Mouse (Mus musculus) right cerebral cortex, postnatal 10 days (tissue): ENCODE results near the gene Nudt3.

Source experiments
- DNase-seq, 2 experiments: peaks; one replicate each; pipeline ENCODE4 v3.0.0; 2021; ENCODE audit warnings: low spot score in 2 of 2

Gene Nudt3

DNA sequence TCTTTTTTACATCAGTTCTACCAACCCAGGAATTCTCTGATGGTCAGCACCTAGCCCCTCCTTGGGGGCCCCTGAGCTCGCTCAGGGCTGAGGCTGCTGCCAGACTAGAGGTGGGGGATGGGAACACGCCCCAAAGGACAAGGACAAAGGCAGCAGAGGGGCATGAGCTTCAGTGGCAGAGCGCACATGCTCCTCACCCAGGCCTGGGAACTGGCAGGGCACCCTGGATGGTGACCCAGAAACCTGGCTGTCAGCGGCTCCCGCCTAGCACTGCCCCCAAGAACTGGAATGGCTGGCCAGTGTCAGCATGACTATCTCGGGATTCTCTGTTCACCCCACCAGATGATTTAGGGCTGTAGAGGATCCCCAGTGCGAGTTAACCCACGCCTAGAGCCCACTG lies 74.1 kb downstream of the Nudt3 start:
- DNase-seq, result no peak

DNA sequence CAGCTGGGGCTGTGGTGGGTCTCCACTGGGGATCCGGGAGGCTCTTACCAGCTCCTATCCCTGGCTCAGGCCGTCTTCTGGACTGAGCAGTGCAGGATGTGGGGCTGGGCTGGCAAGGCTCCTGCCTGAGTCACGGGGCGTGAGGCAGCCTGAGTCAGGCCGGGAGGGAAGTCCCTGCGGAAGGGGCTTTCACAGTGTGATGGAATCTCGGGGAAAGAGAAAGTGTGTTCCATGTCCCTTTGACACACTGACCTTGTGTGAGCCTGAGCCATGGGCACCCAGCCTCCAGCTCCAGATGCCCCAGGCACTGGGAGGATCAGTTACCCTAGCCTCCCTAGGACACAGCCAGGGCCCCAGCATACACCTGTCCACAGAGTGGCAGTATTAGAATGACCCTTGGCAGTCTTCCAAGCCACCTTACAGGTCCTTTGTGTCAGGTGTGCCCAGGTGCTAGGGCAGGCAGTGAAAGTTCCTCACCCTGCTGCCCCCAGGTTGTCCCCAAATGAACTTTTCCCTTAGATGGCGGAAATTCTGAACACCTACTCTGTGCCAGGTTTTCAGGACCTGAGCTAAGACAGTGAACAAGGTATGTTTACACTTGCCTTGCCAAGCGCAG lies 75.9 kb downstream of the Nudt3 start:
- peak in 1 of 2 experiments; percentile 31 for DNase-seq

DNA sequence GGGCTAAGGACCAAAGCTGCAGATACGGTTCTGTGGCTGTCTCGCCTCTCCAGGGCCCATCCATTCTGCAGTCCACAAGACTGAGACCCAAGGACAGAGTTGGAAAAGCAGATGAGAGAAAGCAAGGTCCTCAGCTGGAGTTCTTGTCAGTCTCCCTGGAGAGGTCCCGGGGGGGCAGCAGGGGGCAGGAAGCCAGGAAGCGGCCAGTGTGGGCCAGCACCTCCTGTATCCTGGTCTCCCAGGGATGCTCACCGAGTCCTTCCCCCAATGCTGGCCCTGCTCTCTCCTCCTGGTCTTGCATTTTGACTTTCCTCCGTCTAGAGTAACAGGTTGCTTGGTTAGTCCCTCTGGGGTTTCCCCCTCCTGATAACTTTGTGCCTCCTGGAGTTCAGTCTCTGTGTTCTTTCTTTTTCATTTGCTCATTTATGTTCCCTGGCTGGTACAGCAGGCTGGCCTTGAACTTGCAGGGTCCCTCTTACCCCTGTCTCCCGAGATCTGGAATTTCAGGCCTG lies 76.7 kb downstream of the Nudt3 start:
- no peak for DNase-seq

DNA sequence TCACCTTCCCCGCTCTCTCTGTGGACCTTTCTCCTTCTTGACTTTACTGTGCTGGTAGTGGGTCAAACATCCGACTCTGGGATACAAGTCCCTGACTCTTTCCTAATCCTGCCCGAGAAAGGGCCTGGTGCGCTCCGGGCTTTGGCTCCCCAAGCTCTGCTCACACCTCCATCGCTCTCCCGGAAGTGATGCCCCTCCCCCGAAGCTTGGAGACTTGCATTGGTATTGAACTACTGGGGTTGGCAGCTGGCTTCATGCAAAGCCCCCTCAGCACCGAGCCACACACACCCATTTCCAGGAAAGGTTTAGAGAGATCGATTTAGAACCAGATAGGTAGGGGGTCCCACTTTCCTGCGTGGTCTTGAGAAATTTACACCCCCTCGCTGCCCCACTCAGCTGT lies 77.3 kb downstream of the Nudt3 start:
- DNase-seq, result peak in 1 of 2 experiments; percentile 22

DNA sequence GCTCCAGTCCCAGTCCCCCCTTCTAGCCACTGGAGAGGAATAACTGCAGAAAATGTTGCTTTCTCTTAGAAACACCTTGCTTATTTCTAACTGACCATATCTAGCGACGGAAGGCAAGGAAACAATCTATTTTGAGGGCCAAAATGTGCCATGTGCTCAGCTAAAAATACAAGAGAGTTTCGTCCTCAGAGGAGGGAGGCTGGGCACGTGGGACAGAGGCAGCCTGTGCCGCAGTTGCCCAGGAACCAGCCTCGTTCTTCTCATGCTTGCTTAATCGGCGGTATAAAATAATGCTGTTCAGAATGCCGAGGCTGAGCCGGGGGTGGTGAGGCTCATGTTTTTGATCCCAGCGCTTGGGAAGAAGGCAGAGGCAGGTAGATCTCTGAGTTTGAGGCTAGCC lies 78.7 kb downstream of the Nudt3 start:
- DNase-seq, result peak; percentile 73 to 83

DNA sequence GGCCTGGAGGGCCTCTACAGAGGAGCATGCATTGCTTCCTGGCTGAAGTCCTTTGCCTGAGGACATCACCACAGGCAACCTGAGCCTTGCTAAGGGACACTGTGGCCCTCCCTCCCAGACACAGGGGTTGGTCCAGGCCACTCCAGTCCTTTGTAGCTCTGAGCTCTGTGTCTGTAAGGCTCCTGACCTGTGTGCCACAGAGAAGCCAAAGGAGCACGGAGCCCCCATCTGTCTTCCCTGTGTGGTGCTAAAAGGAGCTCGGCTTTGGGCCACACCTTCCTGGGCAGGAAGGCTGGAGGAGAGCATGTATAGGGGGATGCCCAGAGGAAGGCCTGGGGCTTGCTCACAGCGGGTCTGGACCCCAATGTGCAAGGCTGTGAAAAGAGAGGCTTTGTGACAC lies 81.3 kb downstream of the Nudt3 start:
- peak in 1 of 2 experiments; percentile 12 for DNase-seq

DNA sequence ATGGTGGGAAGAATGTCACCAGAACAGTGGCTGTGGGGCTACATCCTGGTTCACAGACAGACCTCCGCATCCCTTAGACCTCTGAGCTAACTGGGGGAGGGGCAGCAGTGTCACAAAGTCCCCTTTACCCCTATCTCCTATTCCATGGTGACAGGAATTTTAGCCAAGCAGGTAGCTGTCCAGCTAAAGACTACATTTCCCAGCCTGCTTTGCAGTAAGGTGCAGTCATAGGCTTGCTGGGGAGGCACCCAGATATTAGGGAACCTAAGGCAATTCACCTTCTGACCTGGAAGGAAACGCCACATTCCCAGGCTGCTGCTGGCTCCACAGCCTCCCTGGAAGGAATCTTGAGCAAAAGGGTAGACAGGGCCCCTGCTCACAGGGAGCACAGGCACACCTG lies 82.0 kb downstream of the Nudt3 start:
- peak in 1 of 2 experiments; percentile 16 for DNase-seq

DNA sequence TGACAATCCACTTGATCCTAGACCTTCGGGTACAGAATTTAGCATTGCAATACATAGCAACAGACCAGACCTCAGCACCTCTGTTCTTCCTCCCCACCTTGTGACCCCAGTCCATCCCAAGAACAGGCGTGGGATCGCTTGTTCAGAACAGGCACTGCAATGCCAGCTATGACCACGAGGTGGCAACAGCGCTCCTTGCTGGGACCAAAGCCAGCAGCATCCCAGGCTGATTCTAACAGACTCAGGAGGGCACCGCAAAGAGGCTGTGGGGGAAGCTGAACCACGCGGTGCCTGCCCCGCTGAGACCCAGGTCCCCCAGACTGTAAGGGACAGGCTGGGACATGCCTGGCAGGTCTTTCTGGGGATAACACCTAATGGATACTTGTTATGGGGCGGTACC lies 88.6 kb downstream of the Nudt3 start:
- peak; percentile 88 to 91 for DNase-seq

DNA sequence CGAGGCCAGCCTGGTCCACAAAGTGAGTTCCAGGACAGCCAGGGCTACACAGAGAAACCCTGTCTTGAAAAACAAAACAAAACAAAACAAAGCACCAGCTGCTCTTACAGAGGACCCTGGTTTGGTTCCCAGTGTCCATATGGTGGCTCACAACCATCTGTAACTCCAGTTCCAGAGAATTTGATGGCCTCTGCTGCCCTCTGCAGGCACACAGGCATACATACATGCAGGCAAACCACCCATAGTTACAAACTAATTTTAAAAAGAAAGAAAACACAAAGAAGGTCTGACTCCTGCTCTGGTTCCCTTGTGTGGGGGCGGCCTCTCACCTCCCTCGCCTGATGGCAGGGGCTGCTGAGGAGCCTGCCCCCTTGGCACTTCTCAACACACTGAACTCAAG lies 89.9 kb downstream of the Nudt3 start:
- no peak for DNase-seq

DNA sequence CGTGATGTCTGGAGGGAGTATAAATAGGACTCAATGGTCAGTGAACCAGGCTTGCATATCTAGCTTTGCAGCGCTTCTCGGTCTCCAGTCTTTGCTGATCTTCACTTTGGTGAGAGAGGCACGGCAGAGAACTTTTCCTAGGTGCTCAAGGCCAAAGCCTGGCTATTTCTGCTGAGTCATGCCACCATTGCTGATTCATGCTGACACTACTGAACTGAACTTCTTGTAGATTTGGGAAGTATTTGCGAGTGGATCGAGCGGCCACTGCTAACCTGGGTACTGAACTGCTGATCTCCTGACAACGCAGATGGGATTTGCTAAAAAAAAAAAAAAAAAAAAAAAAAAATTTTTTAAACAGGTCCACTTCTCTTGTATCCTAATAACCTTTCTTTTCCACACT lies 91.2 kb downstream of the Nudt3 start:
- no peak for DNase-seq
